Mouse (Mus musculus) thymus, adult 2 months (tissue): Measurements from ENCODE around the gene Tectb. TPM values are rescaled to one million over a fixed set of nuclear protein-coding genes. Genes with fewer than 3 reads are reported as not detected.

Experiments used
- DNase-seq: peaks from one replicate; pipeline ENCODE4 v3.0.0; 2021
- H3K27ac ChIP-seq: fragments of 200-500 bp; 2 replicates; pipeline ENCODE4 v1.5.1; 2012; ENCODE audit warnings: low read length, control low read depth; ENCODE audit not compliant: control insufficient read depth, insufficient read depth
- H3K27me3 ChIP-seq: fragments of 200-500 bp; 2 replicates; pipeline ENCODE4 v1.6.1; 2012; ENCODE audit warnings: mild to moderate bottlenecking, low read length, moderate library complexity, mixed read lengths; ENCODE audit not compliant: control insufficient read depth, insufficient read depth
- H3K36me3 ChIP-seq: fragments of 200-500 bp; 2 replicates; pipeline ENCODE4 v1.6.1; 2012; ENCODE audit warnings: mild to moderate bottlenecking, low read length, moderate library complexity; ENCODE audit not compliant: control insufficient read depth, insufficient read depth
- H3K4me1 ChIP-seq: fragments of 200-500 bp; replicated peaks from 2 replicates; pipeline ENCODE4 v1.6.1; 2012; ENCODE audit warnings: low read length; ENCODE audit not compliant: control insufficient read depth, insufficient read depth
- H3K4me3 ChIP-seq: fragments of 200-500 bp; 2 replicates; pipeline ENCODE4 v1.5.1; 2012; ENCODE audit warnings: mild to moderate bottlenecking, low read length, control low read depth, moderate library complexity; ENCODE audit not compliant: control insufficient read depth, insufficient read depth
- CTCF ChIP-seq: fragments of 200-500 bp; IDR thresholded peaks from 2 replicates; pipeline ENCODE4 v1.5.1; 2012; ENCODE audit warnings: mild to moderate bottlenecking, control low read depth, low read length, moderate library complexity, borderline replicate concordance; ENCODE audit not compliant: control insufficient read depth, poor library complexity, insufficient read depth; ENCODE audit errors: extremely low read depth
- POLR2A ChIP-seq: fragments of 200-500 bp; IDR thresholded peaks from 2 replicates; pipeline ENCODE4 v1.6.1; 2012; ENCODE audit warnings: mild to moderate bottlenecking, low read length, control low read depth, moderate library complexity; ENCODE audit not compliant: control insufficient read depth, poor library complexity, insufficient read depth; ENCODE audit errors: extremely low read depth
- WGBS: fragments of 180-500 bp; shearing (Covaris S2); methylation state at CpG from one replicate; pipeline ENCODE4 v1.1.7; 2018; 5-methylcytosine and 5-hydroxymethylcytosine counted together
- polyA plus RNA-seq: library from polyadenylated mRNA; depleted of rRNA; stranded (reverse); fragments of >200 nt; gene quantifications from 2 replicates; pipeline ENCODE4 v1.2.3, GENCODE M21; 2012

Tectb gene
- polyA plus RNA-seq, 1 experiment: 0.12 TPM

- WGBS: 87% methylated on average over 5 of the region's 5 CpGs
- no peak overlapping the region for H3K4me3 ChIP-seq
- H3K36me3 ChIP-seq: no peaks in the 10 kb centered on the region
- H3K27ac ChIP-seq: no peak overlapping the region
- TF ChIP-seq CTCF (no peak), POLR2A (no peak)
- no peaks in the 10 kb centered on the region for H3K4me1 ChIP-seq
- no peak for DNase-seq
- H3K27me3 ChIP-seq: no peaks in the 10 kb centered on the region
Measured at GRCm38 (mm10) chr19:55226621-55227020, 46.1 kb downstream of the Tectb start.

DNA sequence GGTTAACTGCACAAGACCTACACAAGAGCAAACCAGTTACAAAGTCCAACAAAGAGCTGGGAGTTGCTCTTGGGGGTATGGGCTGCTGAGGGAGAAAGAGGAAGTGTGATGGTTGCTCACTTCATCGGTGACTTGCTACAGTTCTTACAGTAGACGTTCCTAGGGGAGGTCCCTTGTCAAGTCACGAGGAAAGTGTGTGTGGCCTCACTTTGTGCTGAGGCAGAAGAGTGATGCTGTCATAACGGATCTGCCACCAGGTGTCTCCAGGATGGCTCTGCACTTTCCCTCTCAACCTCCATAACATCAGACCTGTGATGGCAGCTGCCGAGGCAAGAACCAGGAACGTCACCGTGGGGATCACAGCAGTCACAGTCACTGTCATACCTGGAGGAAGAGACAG is 46.6 kb downstream of the Tectb start:
- WGBS: 61% methylated on average over 7 of the region's 7 CpGs

DNA sequence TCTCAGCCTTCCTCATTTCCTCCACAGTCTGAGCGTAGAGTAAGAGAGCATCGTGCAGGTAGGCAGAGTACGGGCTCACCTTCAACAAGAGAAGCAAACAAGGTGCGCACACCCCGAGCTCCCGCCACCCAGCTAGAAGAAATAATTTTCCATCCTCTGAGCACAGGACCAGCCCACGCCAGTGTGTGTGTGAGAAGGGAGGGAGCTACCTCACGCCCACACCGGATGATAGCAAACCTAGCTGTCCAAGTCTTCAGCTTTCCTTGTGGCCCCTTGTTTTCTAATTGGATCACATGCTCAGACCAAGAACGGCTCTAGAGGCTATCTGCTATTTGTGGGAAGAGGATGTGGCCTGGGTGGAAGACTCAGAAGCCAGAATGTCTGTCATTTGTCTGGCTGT is 50.5 kb downstream of the Tectb start:
- H3K27me3 ChIP-seq: no peaks in the 10 kb centered on the region
- DNase-seq: no peak
- TF ChIP-seq CTCF: no peak
- TF ChIP-seq POLR2A: no peak
- H3K27ac ChIP-seq: no peak overlapping the region
- H3K4me3 ChIP-seq: no peak overlapping the region
- H3K4me1 ChIP-seq: no peaks in the 10 kb centered on the region
- 79% methylated on average over 10 of the region's 10 CpGs for WGBS
- no peaks in the 10 kb centered on the region for H3K36me3 ChIP-seq

More for the DNA sequence above, 46.6 kb downstream of the Tectb start:
- Histone ChIP-seq H3K27ac (no peak overlapping the region), H3K4me1 (no peaks in the 10 kb centered on the region), H3K36me3 (no peaks in the 10 kb centered on the region), H3K4me3 (no peak overlapping the region), H3K27me3 (no peaks in the 10 kb centered on the region)
- DNase-seq: no peak
- TF ChIP-seq CTCF: no peak
- no peak for TF ChIP-seq POLR2A

GRCm38 (mm10) chr19:55232136-55232535 is 51.6 kb downstream of the Tectb start:
- WGBS: 83% methylated on average over 8 of the region's 8 CpGs
- Histone ChIP-seq H3K4me3 (no peak overlapping the region), H3K27me3 (no peaks in the 10 kb centered on the region), H3K4me1 (no peaks in the 10 kb centered on the region), H3K36me3 (no peaks in the 10 kb centered on the region), H3K27ac (no peak overlapping the region)
- TF ChIP-seq POLR2A: no peak
- no peak for DNase-seq

DNA sequence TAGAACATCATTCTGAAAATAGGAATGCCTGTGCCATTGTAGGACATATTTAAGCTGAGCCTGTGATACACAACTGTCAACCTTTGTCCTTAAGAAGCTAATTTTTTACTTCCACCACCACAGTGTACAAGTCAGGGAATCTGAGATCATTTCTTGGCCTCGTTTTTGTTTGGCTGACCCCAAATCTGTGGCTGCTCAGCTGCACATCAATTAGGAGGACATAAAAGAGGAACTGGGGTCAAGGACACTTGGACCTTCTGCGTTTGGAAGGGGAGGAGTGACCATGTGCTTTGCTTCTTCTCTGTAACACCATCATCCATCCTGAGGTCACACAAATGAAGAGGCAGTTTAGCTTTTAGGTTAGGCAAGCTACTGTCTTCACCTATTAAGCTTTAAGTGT is 55.5 kb downstream of the Tectb start:
- 9% methylated on average over 2 of the region's 2 CpGs for WGBS
- no peaks in the 10 kb centered on the region for H3K4me1 ChIP-seq
- no peaks in the 10 kb centered on the region for H3K27me3 ChIP-seq

DNA sequence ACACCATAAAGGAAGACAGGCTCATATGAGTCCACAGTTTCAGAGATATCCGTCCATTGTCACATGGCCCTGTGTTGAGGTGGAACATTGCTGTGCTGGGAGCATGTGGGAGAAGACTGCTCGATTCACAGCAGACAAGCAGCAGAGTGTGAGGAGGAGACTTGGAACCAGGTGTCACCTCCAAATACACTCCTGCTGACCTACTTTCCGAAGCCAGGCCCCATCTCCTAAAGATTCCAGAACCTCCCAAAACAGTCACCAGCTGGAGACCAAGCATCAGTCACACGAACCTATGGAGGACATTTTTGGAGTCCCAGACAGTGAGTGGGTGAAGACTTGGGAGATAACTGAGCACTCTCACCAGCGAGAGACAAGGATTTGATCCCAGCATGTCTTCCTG is 56.0 kb downstream of the Tectb start:
- DNase-seq: no peak
- WGBS: 89% methylated on average over 5 of the region's 5 CpGs
- no peak for TF ChIP-seq CTCF
- TF ChIP-seq POLR2A: no peak
- Histone ChIP-seq H3K27ac (no peak overlapping the region), H3K27me3 (no peaks in the 10 kb centered on the region), H3K4me3 (no peak overlapping the region), H3K4me1 (no peaks in the 10 kb centered on the region), H3K36me3 (no peaks in the 10 kb centered on the region)

More for the DNA sequence above, 55.5 kb downstream of the Tectb start:
- Histone ChIP-seq H3K4me3 (no peak overlapping the region), H3K27ac (no peak overlapping the region), H3K36me3 (no peaks in the 10 kb centered on the region)
- no peak for DNase-seq
- TF ChIP-seq CTCF: no peak
- TF ChIP-seq POLR2A: no peak

DNA sequence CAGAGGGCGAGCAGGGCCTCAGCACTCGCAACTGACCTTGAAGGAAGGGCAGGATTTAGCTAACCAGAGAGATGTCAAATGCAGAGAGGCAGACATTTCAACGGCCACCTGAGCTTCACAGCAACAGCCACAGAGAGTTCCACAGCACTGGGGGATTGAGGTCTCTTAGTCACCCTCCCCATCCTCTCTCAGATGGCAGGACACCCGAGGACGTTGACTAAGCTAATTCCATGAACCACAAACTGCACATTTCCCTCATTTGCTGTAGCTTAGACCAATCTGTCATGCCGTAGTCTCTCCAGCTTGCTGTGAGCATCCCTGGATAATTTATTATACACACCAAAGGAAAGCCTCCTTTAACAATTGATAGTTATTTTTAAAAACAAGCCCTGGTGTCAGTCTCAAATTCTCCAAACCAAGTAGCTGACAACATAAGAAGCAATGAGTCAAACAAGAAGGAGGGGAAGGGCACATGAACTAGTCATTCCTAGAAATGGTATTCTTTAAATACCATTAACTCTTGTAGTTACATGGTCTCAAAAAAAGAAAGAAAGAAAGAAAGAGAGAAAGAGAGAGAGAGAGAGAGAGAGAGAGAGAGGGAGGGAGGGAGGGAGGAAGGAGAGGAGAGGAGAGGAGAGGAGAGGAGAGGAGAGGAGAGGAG is 59.4 kb downstream of the Tectb start:
- WGBS: 61% methylated on average over 6 of the region's 6 CpGs
- H3K4me3 ChIP-seq: no peak overlapping the region
- no peak for DNase-seq
- no peaks in the 10 kb centered on the region for H3K36me3 ChIP-seq
- no peak overlapping the region for H3K27ac ChIP-seq
- H3K27me3 ChIP-seq: no peaks in the 10 kb centered on the region
- TF ChIP-seq POLR2A: no peak
- TF ChIP-seq CTCF: no peak
- H3K4me1 ChIP-seq: no peaks in the 10 kb centered on the region
